In genomic region chr14:57412166-57412565, GRCm38 (mm10) we compare ENCODE assay signal across 19 mouse cellular contexts. TPM values are rescaled to one million over a fixed set of nuclear protein-coding genes. Genes with fewer than 3 reads are reported as not detected.
DNase-seq lines count a peak whose midpoint lies in the region; ATAC-seq and TF ChIP-seq lines count a peak whose summit lies in the region.
"Had no signal": no experiment of that assay in that cellular context is flagged by ENCODE, and none has a peak within 500 bp of the region (broad histone marks: within the 10 kb centered on the region; RNA-seq: fewer than 3 reads in every experiment).

No protein-coding gene starts in this region.

- H3K4me1 ChIP-seq in hindbrain, embryonic 11.5 days (replicated peaks; ENCODE audit: control insufficient read depth, insufficient read depth, low read length), result no peaks in the 10 kb centered on the region
- peaks cover 4% of the 10 kb centered on the region for H3K4me1 ChIP-seq in hindbrain, embryonic 16.5 days (ENCODE audit: control insufficient read depth, insufficient read depth, low read depth, low read length)
- peaks cover 15% of the 10 kb centered on the region for H3K4me1 ChIP-seq in limb, embryonic 13.5 days
- H3K4me1 ChIP-seq in limb, embryonic 10.5 days, result peaks cover 12% of the 10 kb centered on the region
- peaks cover 13% of the 10 kb centered on the region for H3K4me1 ChIP-seq in olfactory bulb, adult 2 months (ENCODE audit: control insufficient read depth, insufficient read depth, low read length)
- H3K4me1 ChIP-seq in heart, embryonic 10.5 days, result peaks cover 7% of the 10 kb centered on the region

- H3K27me3 ChIP-seq in hindbrain, embryonic 11.5 days (ENCODE audit: control insufficient read depth, insufficient read depth, low read length), result no peaks in the 10 kb centered on the region
- H3K27me3 ChIP-seq in hindbrain, embryonic 16.5 days (replicated peaks; ENCODE audit: control insufficient read depth, insufficient read depth, low read length), result no peaks in the 10 kb centered on the region
- no peaks in the 10 kb centered on the region for H3K27me3 ChIP-seq in limb, embryonic 13.5 days
- no peaks in the 10 kb centered on the region for H3K27me3 ChIP-seq in limb, embryonic 10.5 days (ENCODE audit: low read depth, poor library complexity, severe bottlenecking)
- H3K27me3 ChIP-seq in heart, embryonic 10.5 days (ENCODE audit: insufficient read depth, poor library complexity, severe bottlenecking), result no peaks in the 10 kb centered on the region
- H3K27me3 ChIP-seq: forebrain, embryonic 15.5 days had no signal

- H3K36me3 ChIP-seq in hindbrain, embryonic 11.5 days (ENCODE audit: control insufficient read depth, insufficient read depth, low read length), result no peaks in the 10 kb centered on the region
- H3K36me3 ChIP-seq in hindbrain, embryonic 16.5 days (ENCODE audit: control insufficient read depth, insufficient read depth, low read length), result no peaks in the 10 kb centered on the region
- H3K36me3 ChIP-seq in limb, embryonic 13.5 days, result no peaks in the 10 kb centered on the region
- no peaks in the 10 kb centered on the region for H3K36me3 ChIP-seq in limb, embryonic 10.5 days
- no peaks in the 10 kb centered on the region for H3K36me3 ChIP-seq in heart, embryonic 10.5 days
- H3K36me3 ChIP-seq: forebrain, embryonic 15.5 days; heart, embryonic 12.5 days had no signal

- ATAC-seq in hindbrain, embryonic 11.5 days (ENCODE audit: low FRiP score), result no peak
- ATAC-seq in hindbrain, embryonic 16.5 days, result no peak
- peak; percentile 67; the same call in 1 of the 2 replicates for ATAC-seq in limb, embryonic 13.5 days (ENCODE audit: low FRiP score, low read depth)
- ATAC-seq: forebrain, embryonic 15.5 days; intestine, embryonic 16.5 days had no signal

- 69% methylated on average over 7 of the region's 7 CpGs for WGBS in hindbrain, embryonic 11.5 days
- WGBS in hindbrain, embryonic 16.5 days, result 59% methylated on average over 7 of the region's 7 CpGs
- 51% methylated on average over 7 of the region's 7 CpGs for WGBS in limb, embryonic 13.5 days
- 70% methylated on average over 7 of the region's 7 CpGs for WGBS in limb, embryonic 10.5 days
- WGBS in olfactory bulb, adult 2 months, result 13% methylated on average over 7 of the region's 7 CpGs
- 57% methylated on average over 7 of the region's 7 CpGs for WGBS in heart, embryonic 10.5 days

- DNase-seq in hindbrain, embryonic 11.5 days (ENCODE audit: low spot score), result peak; percentile 19
- no peak for DNase-seq in limb, embryonic 10.5 days (ENCODE audit: low spot score)
- peak; percentile 66 for DNase-seq in brain, embryonic 14.5 days (ENCODE audit: low read depth)
- no peak for DNase-seq in kidney, adult 18-20 months
- DNase-seq in heart, embryonic 10.5 days (ENCODE audit: low spot score), result no peak
- DNase-seq: adrenal gland, postnatal 14 days; cerebellum, postnatal 14 days; gastrocnemius, postnatal 36 days; heart, postnatal 4 days; kidney, postnatal 14 days; liver; thymus, adult 2 months had no signal

- H3K9ac ChIP-seq in hindbrain, embryonic 11.5 days (ENCODE audit: low read depth, low read length), result no peak overlapping the region
- no peak overlapping the region for H3K9ac ChIP-seq in hindbrain, embryonic 16.5 days (ENCODE audit: low read depth, low read length)
- no peak overlapping the region for H3K9ac ChIP-seq in limb, embryonic 13.5 days
- H3K9ac ChIP-seq: forebrain, embryonic 15.5 days; heart, embryonic 12.5 days had no signal

- H3K4me3 ChIP-seq in hindbrain, embryonic 11.5 days (ENCODE audit: low read depth, low read length), result no peak overlapping the region
- no peak overlapping the region for H3K4me3 ChIP-seq in hindbrain, embryonic 16.5 days (ENCODE audit: low read length)
- no peak overlapping the region for H3K4me3 ChIP-seq in limb, embryonic 13.5 days
- no peak overlapping the region for H3K4me3 ChIP-seq in limb, embryonic 10.5 days
- no peak overlapping the region for H3K4me3 ChIP-seq in olfactory bulb, adult 2 months (ENCODE audit: insufficient read depth, low read depth, low read length)
- H3K4me3 ChIP-seq in heart, embryonic 10.5 days, result no peak overlapping the region
- H3K4me3 ChIP-seq: forebrain, embryonic 15.5 days; heart, embryonic 12.5 days; megakaryocyte, embryonic 14.5 days had no signal

- TF ChIP-seq CTCF in brain, embryonic 14.5 days (IDR thresholded peaks at IDR 0.05; ENCODE audit: borderline replicate concordance, extremely low read depth, insufficient read depth, insufficient read length), result no peak
- no peak for TF ChIP-seq CTCF in olfactory bulb, adult 2 months (IDR thresholded peaks at IDR 0.05; ENCODE audit: insufficient read depth, low read depth, low read length)

- H3K27ac ChIP-seq in hindbrain, embryonic 11.5 days (ENCODE audit: low read depth, low read length), result no peak overlapping the region
- H3K27ac ChIP-seq in hindbrain, embryonic 16.5 days (ENCODE audit: low read depth, low read length), result no peak overlapping the region
- no peak overlapping the region for H3K27ac ChIP-seq in limb, embryonic 13.5 days
- no peak overlapping the region for H3K27ac ChIP-seq in limb, embryonic 10.5 days
- H3K27ac ChIP-seq in olfactory bulb, adult 2 months (ENCODE audit: insufficient read depth, low read depth, low read length), result peak overlapping the region; percentile 61
- H3K27ac ChIP-seq in heart, embryonic 10.5 days, result no peak overlapping the region
- H3K27ac ChIP-seq: forebrain, embryonic 15.5 days had no signal

- TF ChIP-seq POLR2A in brain, embryonic 14.5 days (IDR thresholded peaks at IDR 0.05; ENCODE audit: borderline replicate concordance, extremely low read depth, insufficient read depth, insufficient read length, poor library complexity, severe bottlenecking), result no peak
- no peak for TF ChIP-seq POLR2A in olfactory bulb, adult 2 months (IDR thresholded peaks at IDR 0.05; ENCODE audit: insufficient read depth, low read depth, low read length)

- no peak overlapping the region for H3K4me2 ChIP-seq in hindbrain, embryonic 11.5 days (replicated peaks; ENCODE audit: low read depth, low read length)
- no peak overlapping the region for H3K4me2 ChIP-seq in hindbrain, embryonic 16.5 days (ENCODE audit: low read length)
- H3K4me2 ChIP-seq in limb, embryonic 13.5 days (replicated peaks), result no peak overlapping the region
- H3K4me2 ChIP-seq: forebrain, embryonic 15.5 days; heart, embryonic 12.5 days had no signal

- H3K9me3 ChIP-seq in hindbrain, embryonic 11.5 days (ENCODE audit: control insufficient read depth, low read length), result no peaks in the 10 kb centered on the region
- H3K9me3 ChIP-seq in hindbrain, embryonic 16.5 days (ENCODE audit: control insufficient read depth, low read length), result no peaks in the 10 kb centered on the region
- no peaks in the 10 kb centered on the region for H3K9me3 ChIP-seq in limb, embryonic 13.5 days
- H3K9me3 ChIP-seq in limb, embryonic 10.5 days (replicated peaks), result no peaks in the 10 kb centered on the region
- no peaks in the 10 kb centered on the region for H3K9me3 ChIP-seq in heart, embryonic 10.5 days
- H3K9me3 ChIP-seq: forebrain, embryonic 15.5 days; heart, embryonic 12.5 days; megakaryocyte, embryonic 14.5 days had no signal

RNA-seq across cellular contexts. Expression of gene Ift88, which starts 11.7 kb away (rescaled TPM):
- 20.7 and 21.4 TPM in 2 replicates for polyA plus RNA-seq in hindbrain, embryonic 11.5 days (2014; fragmentation: Nextera tagmentation; extraction: Ambion mirVana)
- 15.0 and 15.1 TPM in 2 replicates for polyA plus RNA-seq in hindbrain, embryonic 16.5 days (2015; fragmentation: Nextera tagmentation; extraction: Ambion mirVana)
- polyA plus RNA-seq in limb, embryonic 13.5 days (2015; fragmentation: Nextera tagmentation; extraction: Ambion mirVana), result 19.0 and 21.5 TPM in 2 replicates
- 8.3 and 11.4 TPM in 2 replicates for polyA plus RNA-seq in limb, embryonic 10.5 days (2016; fragmentation: Nextera tagmentation; extraction: Ambion mirVana)
- 25.1 and 28.6 TPM in 2 replicates for polyA plus RNA-seq in brain, embryonic 14.5 days (2012; rRNA removed)
- polyA plus RNA-seq in olfactory bulb, adult 2 months (2012; ENCODE audit: insufficient read depth, insufficient read length, low replicate concordance, missing spikeins), result not detected in 2 replicates
- 5.0 and 6.3 TPM in 2 replicates for polyA plus RNA-seq in heart, embryonic 10.5 days (2016; fragmentation: Nextera tagmentation; extraction: Ambion mirVana)

RNA-seq across cellular contexts. Expression of gene Cryl1, which starts 13.8 kb away (rescaled TPM):
- 8.8 and 9.9 TPM in 2 replicates for polyA plus RNA-seq in hindbrain, embryonic 11.5 days (2014; fragmentation: Nextera tagmentation; extraction: Ambion mirVana)
- 13.2 and 15.4 TPM in 2 replicates for polyA plus RNA-seq in hindbrain, embryonic 16.5 days (2015; fragmentation: Nextera tagmentation; extraction: Ambion mirVana)
- 28.6 and 30.0 TPM in 2 replicates for polyA plus RNA-seq in limb, embryonic 13.5 days (2015; fragmentation: Nextera tagmentation; extraction: Ambion mirVana)
- 9.3 and 12.7 TPM in 2 replicates for polyA plus RNA-seq in limb, embryonic 10.5 days (2016; fragmentation: Nextera tagmentation; extraction: Ambion mirVana)
- polyA plus RNA-seq in brain, embryonic 14.5 days (2012; rRNA removed), result 11.2 and 11.7 TPM in 2 replicates
- not detected in 2 replicates for polyA plus RNA-seq in olfactory bulb, adult 2 months (2012; ENCODE audit: insufficient read depth, insufficient read length, low replicate concordance, missing spikeins)
- 8.9 and 9.7 TPM in 2 replicates for polyA plus RNA-seq in heart, embryonic 10.5 days (2016; fragmentation: Nextera tagmentation; extraction: Ambion mirVana)

Comparison
In these comparisons a context has a peak if more than half of its experiments do, and no peak if none do; other contexts are left out.
1. DNase-seq: peak in hindbrain, embryonic 11.5 days (single experiment) and brain, embryonic 14.5 days (single experiment); none in limb, embryonic 10.5 days (single experiment), kidney, adult 18-20 months (single experiment) and heart, embryonic 10.5 days (single experiment).